Mouse (Mus musculus) bone marrow macrophage, adult 2 months (primary cell): ENCODE measurements around the gene Gm43720.

ENCODE experiments used
- CTCF ChIP-seq: IDR thresholded peaks from 2 replicates; pipeline ENCODE4 v1.5.1; 2012; ENCODE audit warnings: low read depth, mild to moderate bottlenecking, low read length, moderate library complexity
- POLR2A ChIP-seq: IDR thresholded peaks from 2 replicates; pipeline ENCODE4 v1.6.1; 2012; ENCODE audit warnings: mild to moderate bottlenecking, low read depth, low read length, borderline replicate concordance

DNA sequence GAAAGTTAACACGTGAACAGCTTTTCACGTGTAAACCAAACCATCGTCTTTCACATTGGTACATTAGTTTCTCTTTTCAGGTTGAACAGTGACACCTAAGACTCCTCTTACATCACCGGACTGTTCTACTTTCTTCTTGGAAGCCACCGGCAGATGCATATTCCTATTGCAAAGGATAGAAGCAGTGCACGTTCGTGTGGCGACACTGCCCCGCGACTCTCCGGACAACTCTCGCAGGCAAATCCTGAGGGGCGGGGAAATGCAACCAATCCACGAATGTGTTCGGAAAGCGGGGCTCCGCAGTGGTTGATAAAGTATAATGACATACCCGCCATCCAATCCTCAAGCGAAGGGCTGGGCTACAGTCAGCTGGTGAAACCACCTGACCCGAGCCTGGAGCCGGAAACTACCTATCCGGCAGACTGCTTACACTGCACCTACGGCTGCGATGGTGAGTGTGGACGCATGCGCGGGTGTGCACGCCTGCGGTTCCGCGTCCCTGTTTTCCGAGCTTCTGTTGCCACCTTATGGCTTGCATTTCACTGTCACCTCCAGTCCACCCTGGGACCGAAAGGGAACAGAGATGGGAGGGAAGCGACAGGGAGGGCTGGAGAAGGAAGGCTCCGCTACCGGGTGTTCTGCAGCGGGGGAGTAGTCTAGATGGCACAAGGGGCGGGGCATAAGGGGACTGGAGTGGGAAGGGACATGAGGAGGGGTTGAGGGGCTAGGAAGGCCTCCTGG is 24.2 kb downstream of the Gm43720 start, which contains the start of gene Lamtor4:
- TF ChIP-seq CTCF = no peak
- no peak for TF ChIP-seq POLR2A
